Mouse (Mus musculus) C2C12 (cell line): ENCODE measurements at regions not wholly inside any gene's neighbourhood (a gene's known extent, or its start where the extent isn't known, plus 50 kb on each side); places are given as distances from the start of the nearest gene placed in this dataset.

Experiments
- CTCF ChIP-seq: IDR thresholded peaks from one replicate; pipeline ENCODE4 v1.5.1; 2011; ENCODE audit not compliant: control insufficient read depth, insufficient read depth, insufficient read length
- FOSL1 ChIP-seq: IDR thresholded peaks from one replicate; pipeline ENCODE4 v1.8.0; 2011; ENCODE audit warnings: mild to moderate bottlenecking, low read length; ENCODE audit not compliant: poor library complexity, insufficient read depth, severe bottlenecking
- MAX ChIP-seq: IDR thresholded peaks from one replicate; pipeline ENCODE4 v1.6.1; 2011; ENCODE audit warnings: mild to moderate bottlenecking, control low read depth
- MYOD1 ChIP-seq: IDR thresholded peaks from one replicate; pipeline ENCODE4 v1.6.1; 2011; ENCODE audit warnings: low read depth; ENCODE audit not compliant: control insufficient read depth, insufficient read length
- MYOG ChIP-seq: IDR thresholded peaks from one replicate; pipeline ENCODE4 v1.6.1; 2011; ENCODE audit not compliant: control insufficient read depth, insufficient read length; ENCODE audit errors: extremely low read depth
- USF1 ChIP-seq: IDR thresholded peaks from one replicate; pipeline ENCODE4 v1.6.1; 2011; ENCODE audit warnings: low read depth, mild to moderate bottlenecking, control low read depth, moderate library complexity

- no peak for TF ChIP-seq CTCF
- TF ChIP-seq FOSL1: no peak
- no peak for TF ChIP-seq MYOD1
- no peak for TF ChIP-seq MAX
- no peak for TF ChIP-seq USF1
- no peak for TF ChIP-seq MYOG
Observed at GRCm38 (mm10) chr8:10894306-10894705, 114.0 kb downstream of the Irs2 start.
